Mouse (Mus musculus) forebrain, embryonic 14.5 days (tissue): Measurements from ENCODE around the gene Tfap4. TPM values are rescaled to one million over a fixed set of nuclear protein-coding genes. Genes with fewer than 3 reads are reported as not detected.

ENCODE experiments used
- ATAC-seq: fragments of 200-750 bp; cut with Nextera tagmentation; 2 replicates; pipeline ENCODE4 v1.8.0; 2017; ENCODE audit warnings: mild to moderate bottlenecking, moderate library complexity
- DNase-seq: peaks from one replicate; pipeline ENCODE4 v3.0.0-alpha.2; 2015; ENCODE audit warnings: low spot score
- H3K27ac ChIP-seq: fragments of 300-500 bp; sonication (generic); 2 replicates; pipeline ENCODE4 v1.5.1; 2014; ENCODE audit warnings: low read depth, mild to moderate bottlenecking, control low read depth, low read length, moderate library complexity
- H3K27me3 ChIP-seq: fragments of 300-500 bp; sonication (generic); replicated peaks from 2 replicates; pipeline ENCODE4 v1.6.1; 2014; ENCODE audit warnings: low read length, control low read depth, mixed read lengths; ENCODE audit not compliant: control insufficient read depth, insufficient read depth
- H3K36me3 ChIP-seq: fragments of 300-500 bp; sonication (generic); 2 replicates; pipeline ENCODE4 v1.6.1; 2014; ENCODE audit warnings: low read length, control low read depth; ENCODE audit not compliant: control insufficient read depth, insufficient read depth
- H3K4me1 ChIP-seq: fragments of 300-500 bp; sonication (generic); 2 replicates; pipeline ENCODE4 v1.6.1; 2014; ENCODE audit warnings: antibody characterized with exemption, low read length, control low read depth; ENCODE audit not compliant: control insufficient read depth, insufficient read depth
- H3K4me2 ChIP-seq: fragments of 300-500 bp; sonication (generic); 2 replicates; pipeline ENCODE4 v1.6.1; 2014; ENCODE audit warnings: mild to moderate bottlenecking, control low read depth, low read length
- H3K4me3 ChIP-seq: fragments of 300-500 bp; sonication (generic); 2 replicates; pipeline ENCODE4 v1.5.1; 2014; ENCODE audit warnings: low read depth, low read length, control low read depth
- H3K9ac ChIP-seq: fragments of 300-500 bp; sonication (generic); 2 replicates; pipeline ENCODE4 v1.6.1; 2014; ENCODE audit warnings: mild to moderate bottlenecking, low read length, control low read depth, moderate library complexity
- H3K9me3 ChIP-seq: fragments of 300-500 bp; sonication (generic); replicated peaks from 2 replicates; pipeline ENCODE4 v1.6.1; 2016; ENCODE audit warnings: low read length, control low read depth, mixed read lengths; ENCODE audit not compliant: control insufficient read depth
- WGBS: fragments of 180-500 bp; shearing (Covaris S2); extraction: QIAGEN DNeasy Blood & Tissue Kit; methylation state at CpG from one replicate; pipeline ENCODE4 v1.1.7; 2014; 5-methylcytosine and 5-hydroxymethylcytosine counted together
- polyA plus RNA-seq: library from polyadenylated mRNA; unstranded; fragments of >200 nt; fragmentation: Nextera tagmentation; extraction: Ambion mirVana; gene quantifications from 2 replicates; pipeline ENCODE4 v1.2.1, GENCODE M21; 2014

Tfap4 gene
- polyA plus RNA-seq, result 9.1 and 12.0 TPM in 2 replicates

GRCm38 (mm10) chr16:4559715-4560144, at the start of gene Tfap4:
Gene Tfap4, minus strand, starts transcription at chr16:4559854.
- ATAC-seq (peak; percentile 24), DNase-seq (peak; percentile 94)
- Histone ChIP-seq H3K4me1 (peaks cover 15% of the 10 kb centered on the region; the same call in 1 of the 2 replicates), H3K27me3 (no peaks in the 10 kb centered on the region), H3K36me3 (no peaks in the 10 kb centered on the region), H3K4me3 (peak within 1 kb of the TSS; percentile 76), H3K27ac (peak within 1 kb of the TSS; percentile 89), H3K9me3 (no peaks in the 10 kb centered on the region), H3K4me2 (peak within 1 kb of the TSS; percentile 92), H3K9ac (peak within 1 kb of the TSS; percentile 86)
- WGBS, result 0% methylated on average over 17 of the region's 17 CpGs

GRCm38 (mm10) chr16:4608532-4609059, 48.9 kb upstream of the Tfap4 start:
- Histone ChIP-seq H3K4me2 (no peak overlapping the region), H3K4me1 (peaks cover 15% of the 10 kb centered on the region), H3K27me3 (no peaks in the 10 kb centered on the region), H3K9ac (no peak overlapping the region), H3K4me3 (no peak overlapping the region), H3K36me3 (peaks cover 46% of the 10 kb centered on the region), H3K9me3 (no peaks in the 10 kb centered on the region), H3K27ac (no peak overlapping the region)
- ATAC-seq (no peak), DNase-seq (no peak)
- WGBS, result 90% methylated on average over 19 of the region's 19 CpGs

- WGBS, result 58% methylated on average over 9 of the region's 9 CpGs
- H3K4me3 ChIP-seq, result no peak overlapping the region
- no peaks in the 10 kb centered on the region for H3K9me3 ChIP-seq
- no peak overlapping the region for H3K27ac ChIP-seq
- H3K36me3 ChIP-seq, result peaks cover 40% of the 10 kb centered on the region
- H3K27me3 ChIP-seq, result no peaks in the 10 kb centered on the region
- ATAC-seq (peak; percentile 70), DNase-seq (peak; percentile 85)
- no peak overlapping the region for H3K4me2 ChIP-seq
- no peak overlapping the region for H3K9ac ChIP-seq
- peaks cover 17% of the 10 kb centered on the region for H3K4me1 ChIP-seq
These were observed 48.3 kb upstream of the Tfap4 start for GRCm38 (mm10) chr16:4607818-4608531.

- Histone ChIP-seq H3K9me3 (no peaks in the 10 kb centered on the region), H3K27me3 (no peaks in the 10 kb centered on the region), H3K9ac (no peak overlapping the region), H3K4me3 (no peak overlapping the region), H3K36me3 (peaks cover 27% of the 10 kb centered on the region), H3K4me1 (peaks cover 26% of the 10 kb centered on the region), H3K27ac (no peak overlapping the region), H3K4me2 (no peak overlapping the region)
- DNase-seq, result peak; percentile 49
- 59% methylated on average over 5 of the region's 5 CpGs for WGBS
- no peak for ATAC-seq
These were observed 46.9 kb upstream of the Tfap4 start for GRCm38 (mm10) chr16:4606431-4607084.

- Histone ChIP-seq H3K36me3 (peaks cover 18% of the 10 kb centered on the region), H3K4me2 (no peak overlapping the region), H3K27ac (peak overlapping the region; percentile 44; the same call in 1 of the 2 replicates), H3K4me1 (peaks cover 26% of the 10 kb centered on the region), H3K9ac (no peak overlapping the region), H3K27me3 (no peaks in the 10 kb centered on the region), H3K4me3 (no peak overlapping the region), H3K9me3 (no peaks in the 10 kb centered on the region)
- WGBS, result 50% methylated on average over 13 of the region's 13 CpGs
- ATAC-seq (no peak), DNase-seq (no peak)
These were observed 46.0 kb upstream of the Tfap4 start for GRCm38 (mm10) chr16:4605514-4606131.

- no peak overlapping the region; the same call in 1 of the 2 replicates for H3K9ac ChIP-seq
- no peak overlapping the region for H3K4me3 ChIP-seq
These were observed 44.7 kb upstream of the Tfap4 start for GRCm38 (mm10) chr16:4604293-4604837.

GRCm38 (mm10) chr16:4603453-4603837, 43.8 kb upstream of the Tfap4 start:
- Histone ChIP-seq H3K36me3 (peaks cover under 1% of the 10 kb centered on the region; the same call in 1 of the 2 replicates), H3K27me3 (no peaks in the 10 kb centered on the region), H3K4me3 (no peak overlapping the region), H3K9ac (no peak overlapping the region), H3K9me3 (no peaks in the 10 kb centered on the region), H3K4me2 (no peak overlapping the region), H3K4me1 (peaks cover 34% of the 10 kb centered on the region), H3K27ac (0 out of 2 replicates have a peak overlapping the region, but pooled peaks have one; percentile 30)
- no peak for DNase-seq
- ATAC-seq, result no peak
- WGBS, result 76% methylated on average over 1 of the region's 1 CpGs

More at GRCm38 (mm10) chr16:4604293-4604837, 44.7 kb upstream of the Tfap4 start:
- no peak for DNase-seq
- WGBS, result 82% methylated on average over 11 of the region's 11 CpGs
- Histone ChIP-seq H3K4me1 (peaks cover 26% of the 10 kb centered on the region), H3K36me3 (peaks cover 8% of the 10 kb centered on the region), H3K4me2 (no peak overlapping the region), H3K27me3 (no peaks in the 10 kb centered on the region), H3K9me3 (no peaks in the 10 kb centered on the region), H3K27ac (no peak overlapping the region)
- ATAC-seq, result no peak

GRCm38 (mm10) chr16:4602766-4603452, 43.3 kb upstream of the Tfap4 start:
- WGBS, result 32% methylated on average over 7 of the region's 7 CpGs
- H3K4me1 ChIP-seq, result peaks cover 38% of the 10 kb centered on the region
- H3K4me3 ChIP-seq, result no peak overlapping the region
- no peaks in the 10 kb centered on the region for H3K9me3 ChIP-seq
- no peak for DNase-seq
- no peak overlapping the region for H3K4me2 ChIP-seq
- H3K27ac ChIP-seq, result no peak overlapping the region
- no peaks in the 10 kb centered on the region for H3K27me3 ChIP-seq
- ATAC-seq, result no peak
- H3K36me3 ChIP-seq, result no peaks in the 10 kb centered on the region
- H3K9ac ChIP-seq, result no peak overlapping the region
